Mouse (Mus musculus) forebrain, embryonic 12.5 days (tissue): ENCODE results near the gene Serbp1. TPM values are rescaled to one million over a fixed set of nuclear protein-coding genes. Genes with fewer than 3 reads are reported as not detected.
"Not testable (repeated sequence)": the region's sequence is repeated elsewhere in the genome, so short reads cannot be mapped to it uniquely, and the experiment has no call there.

Experiments
- ATAC-seq: fragments of 200-750 bp; cut with Nextera tagmentation; 2 replicates; pipeline ENCODE4 v1.8.0; 2017; ENCODE audit warnings: moderate TSS enrichment; ENCODE audit not compliant: low FRiP score
- H3K27ac ChIP-seq: fragments of 300-500 bp; sonication (generic); 2 replicates; pipeline ENCODE4 v1.5.1; 2016; ENCODE audit warnings: mild to moderate bottlenecking
- H3K27me3 ChIP-seq: fragments of 300-500 bp; sonication (generic); 2 replicates; pipeline ENCODE4 v1.6.1; 2016; ENCODE audit warnings: mild to moderate bottlenecking
- H3K36me3 ChIP-seq: fragments of 300-500 bp; sonication (generic); replicated peaks from 2 replicates; pipeline ENCODE4 v1.6.1; 2016; ENCODE audit warnings: mild to moderate bottlenecking
- H3K4me1 ChIP-seq: fragments of 300-500 bp; sonication (generic); 2 replicates; pipeline ENCODE4 v1.6.1; 2016
- H3K4me2 ChIP-seq: fragments of 300-500 bp; sonication (generic); 2 replicates; pipeline ENCODE4 v1.6.1; 2016; ENCODE audit warnings: mild to moderate bottlenecking, moderate library complexity
- H3K4me3 ChIP-seq: fragments of 300-500 bp; sonication (generic); replicated peaks from 2 replicates; pipeline ENCODE4 v1.5.1; 2016; ENCODE audit warnings: mild to moderate bottlenecking
- H3K9ac ChIP-seq: fragments of 300-500 bp; sonication (generic); 2 replicates; pipeline ENCODE4 v1.6.1; 2016; ENCODE audit warnings: mild to moderate bottlenecking
- H3K9me3 ChIP-seq: fragments of 300-500 bp; sonication (generic); 2 replicates; pipeline ENCODE4 v1.6.1; 2016
- WGBS: fragments of 180-500 bp; shearing (Covaris S2); methylation state at CpG from one replicate; pipeline ENCODE4 v1.1.7; 2016; 5-methylcytosine and 5-hydroxymethylcytosine counted together
- polyA plus RNA-seq: library from polyadenylated mRNA; unstranded; fragments of >200 nt; fragmentation: Nextera tagmentation; extraction: Ambion mirVana; gene quantifications from 2 replicates; pipeline ENCODE4 v1.2.1, GENCODE M21; 2016

Gene Serbp1
- polyA plus RNA-seq, 1 experiment from 2014 or later, result 480 TPM

GRCm38 (mm10) chr6:67218566-67218965 is 19.4 kb upstream of the Serbp1 start:
- H3K27ac ChIP-seq, result no peak overlapping the region
- no peaks in the 10 kb centered on the region for H3K9me3 ChIP-seq
- no peaks in the 10 kb centered on the region for H3K36me3 ChIP-seq
- no peak overlapping the region for H3K4me2 ChIP-seq
- no peak overlapping the region for H3K9ac ChIP-seq
- no peaks in the 10 kb centered on the region for H3K4me1 ChIP-seq
- ATAC-seq, result no peak
- H3K4me3 ChIP-seq, result no peak overlapping the region
- no peaks in the 10 kb centered on the region for H3K27me3 ChIP-seq

- not testable (repeated sequence) for H3K36me3 ChIP-seq, ATAC-seq, H3K27me3 ChIP-seq, H3K4me2 ChIP-seq, H3K9ac ChIP-seq, H3K4me1 ChIP-seq, H3K4me3 ChIP-seq, H3K27ac ChIP-seq, H3K9me3 ChIP-seq
- 89% methylated on average over 14 of the region's 14 CpGs for WGBS
These were observed 18.0 kb upstream of the Serbp1 start for GRCm38 (mm10) chr6:67219931-67220330.

GRCm38 (mm10) chr6:67220731-67221130 is 17.2 kb upstream of the Serbp1 start:
- no peak overlapping the region for H3K4me2 ChIP-seq
- H3K4me1 ChIP-seq, result no peaks in the 10 kb centered on the region
- H3K27me3 ChIP-seq, result no peaks in the 10 kb centered on the region
- H3K4me3 ChIP-seq, result no peak overlapping the region
- no peaks in the 10 kb centered on the region for H3K9me3 ChIP-seq
- H3K36me3 ChIP-seq, result no peaks in the 10 kb centered on the region
- no peak overlapping the region for H3K9ac ChIP-seq
- ATAC-seq, result no peak
- H3K27ac ChIP-seq, result no peak overlapping the region

- Histone ChIP-seq H3K4me1 (peaks cover under 1% of the 10 kb centered on the region; the same call in 1 of the 2 replicates), H3K9ac (no peak overlapping the region), H3K9me3 (no peaks in the 10 kb centered on the region), H3K27me3 (no peaks in the 10 kb centered on the region), H3K27ac (no peak overlapping the region), H3K36me3 (no peaks in the 10 kb centered on the region), H3K4me3 (no peak overlapping the region), H3K4me2 (no peak overlapping the region)
- 63% methylated on average over 1 of the region's 1 CpGs for WGBS
- no peak for ATAC-seq
These were observed 14.9 kb upstream of the Serbp1 start for GRCm38 (mm10) chr6:67223082-67223481.

GRCm38 (mm10) chr6:67223499-67223898 is 14.5 kb upstream of the Serbp1 start:
- Histone ChIP-seq H3K27ac (no peak overlapping the region), H3K9ac (no peak overlapping the region), H3K27me3 (no peaks in the 10 kb centered on the region), H3K9me3 (no peaks in the 10 kb centered on the region), H3K4me1 (peaks cover 4% of the 10 kb centered on the region; the same call in 1 of the 2 replicates), H3K36me3 (no peaks in the 10 kb centered on the region), H3K4me3 (no peak overlapping the region), H3K4me2 (no peak overlapping the region)
- 92% methylated on average over 1 of the region's 1 CpGs for WGBS
- ATAC-seq, result no peak

- 74% methylated on average over 4 of the region's 4 CpGs for WGBS
- H3K27ac ChIP-seq, result no peak overlapping the region
- no peaks in the 10 kb centered on the region for H3K36me3 ChIP-seq
- peaks cover 10% of the 10 kb centered on the region; the same call in 1 of the 2 replicates for H3K4me1 ChIP-seq
- no peaks in the 10 kb centered on the region for H3K9me3 ChIP-seq
- H3K9ac ChIP-seq, result no peak overlapping the region
- ATAC-seq, result no peak
- no peak overlapping the region for H3K4me3 ChIP-seq
- 0 out of 2 replicates have a peak, but pooled peaks cover 4% of the 10 kb centered on the region for H3K27me3 ChIP-seq
- H3K4me2 ChIP-seq, result no peak overlapping the region
These were observed 11.7 kb upstream of the Serbp1 start for GRCm38 (mm10) chr6:67226286-67226685.

GRCm38 (mm10) chr6:67228459-67229107 is 9.4 kb upstream of the Serbp1 start:
- H3K36me3 ChIP-seq, result no peaks in the 10 kb centered on the region
- H3K9me3 ChIP-seq, result no peaks in the 10 kb centered on the region
- H3K27me3 ChIP-seq, result 0 out of 2 replicates have a peak, but pooled peaks cover 4% of the 10 kb centered on the region
- 10% methylated on average over 18 of the region's 18 CpGs for WGBS
- no peak overlapping the region for H3K27ac ChIP-seq
- H3K4me3 ChIP-seq, result no peak overlapping the region
- peak; percentile 67; the same call in 1 of the 2 replicates for ATAC-seq
- H3K4me2 ChIP-seq, result peak overlapping the region; percentile 47
- H3K4me1 ChIP-seq, result peaks cover 10% of the 10 kb centered on the region; the same call in 1 of the 2 replicates
- no peak overlapping the region for H3K9ac ChIP-seq

GRCm38 (mm10) chr6:67229521-67229920 is 8.5 kb upstream of the Serbp1 start:
- Histone ChIP-seq H3K9ac (no peak overlapping the region), H3K9me3 (no peaks in the 10 kb centered on the region), H3K27ac (no peak overlapping the region), H3K27me3 (0 out of 2 replicates have a peak, but pooled peaks cover 4% of the 10 kb centered on the region), H3K4me2 (no peak overlapping the region), H3K4me1 (peaks cover 10% of the 10 kb centered on the region; the same call in 1 of the 2 replicates), H3K36me3 (no peaks in the 10 kb centered on the region), H3K4me3 (no peak overlapping the region)
- WGBS, result 51% methylated on average over 9 of the region's 9 CpGs
- peak; percentile 17; the same call in 1 of the 2 replicates for ATAC-seq

- Histone ChIP-seq H3K27me3 (0 out of 2 replicates have a peak, but pooled peaks cover 4% of the 10 kb centered on the region), H3K9ac (no peak overlapping the region), H3K4me1 (peaks cover 10% of the 10 kb centered on the region; the same call in 1 of the 2 replicates), H3K27ac (no peak overlapping the region), H3K9me3 (no peaks in the 10 kb centered on the region), H3K36me3 (no peaks in the 10 kb centered on the region), H3K4me3 (no peak overlapping the region), H3K4me2 (no peak overlapping the region)
- peak; percentile 49; the same call in 1 of the 2 replicates for ATAC-seq
- 13% methylated on average over 11 of the region's 11 CpGs for WGBS
These were observed 8.0 kb upstream of the Serbp1 start for GRCm38 (mm10) chr6:67229922-67230518.

- no peak overlapping the region for H3K9ac ChIP-seq
- no peaks in the 10 kb centered on the region for H3K36me3 ChIP-seq
- peaks cover 10% of the 10 kb centered on the region; the same call in 1 of the 2 replicates for H3K4me1 ChIP-seq
- ATAC-seq, result no peak
- H3K4me3 ChIP-seq, result no peak overlapping the region
- no peak overlapping the region for H3K27ac ChIP-seq
- 0 out of 2 replicates have a peak, but pooled peaks cover 4% of the 10 kb centered on the region for H3K27me3 ChIP-seq
- H3K9me3 ChIP-seq, result no peaks in the 10 kb centered on the region
- no peak overlapping the region for H3K4me2 ChIP-seq
These were observed 7.0 kb upstream of the Serbp1 start for GRCm38 (mm10) chr6:67230950-67231349.

- no peak for ATAC-seq
- Histone ChIP-seq H3K9ac (no peak overlapping the region), H3K9me3 (no peaks in the 10 kb centered on the region), H3K36me3 (no peaks in the 10 kb centered on the region), H3K4me1 (no peaks in the 10 kb centered on the region), H3K27me3 (no peaks in the 10 kb centered on the region), H3K4me3 (no peak overlapping the region), H3K27ac (no peak overlapping the region), H3K4me2 (no peak overlapping the region)
- WGBS, result 86% methylated on average over 3 of the region's 3 CpGs
These were observed 2.3 kb upstream of the Serbp1 start for GRCm38 (mm10) chr6:67235649-67236048.

- H3K4me2 ChIP-seq, result no peak overlapping the region
- no peak overlapping the region for H3K4me3 ChIP-seq
- H3K4me1 ChIP-seq, result no peaks in the 10 kb centered on the region
- no peaks in the 10 kb centered on the region for H3K36me3 ChIP-seq
- H3K9me3 ChIP-seq, result no peaks in the 10 kb centered on the region
- no peak overlapping the region for H3K9ac ChIP-seq
- no peak for ATAC-seq
- H3K27me3 ChIP-seq, result no peaks in the 10 kb centered on the region
- H3K27ac ChIP-seq, result no peak overlapping the region
- 85% methylated on average over 7 of the region's 7 CpGs for WGBS
These were observed 1.3 kb upstream of the Serbp1 start for GRCm38 (mm10) chr6:67236491-67237234.
